Mouse (Mus musculus) midbrain, embryonic 14.5 days (tissue): ENCODE data around the gene Tomt. TPM values are rescaled to one million over a fixed set of nuclear protein-coding genes. Genes with fewer than 3 reads are reported as not detected.
"Not testable (repeated sequence)": the region's sequence is repeated elsewhere in the genome, so short reads cannot be mapped to it uniquely, and the experiment has no call there.

ENCODE experiments used
- ATAC-seq: fragments of 200-750 bp; cut with Nextera tagmentation; 2 replicates; pipeline ENCODE4 v1.8.0; 2017; ENCODE audit warnings: moderate number of reproducible peaks, moderate library complexity; ENCODE audit not compliant: low FRiP score, low TSS enrichment
- DNase-seq: peaks from one replicate; pipeline ENCODE4 v3.0.0-alpha.2; 2015
- H3K27ac ChIP-seq: fragments of 300-500 bp; sonication (generic); replicated peaks from 2 replicates; pipeline ENCODE4 v1.5.1; 2014; ENCODE audit warnings: mild to moderate bottlenecking, low read depth, low read length, moderate library complexity
- H3K27me3 ChIP-seq: fragments of 300-500 bp; sonication (generic); 2 replicates; pipeline ENCODE4 v1.6.1; 2014; ENCODE audit warnings: low read length, control low read depth, mixed read lengths; ENCODE audit not compliant: control insufficient read depth, insufficient read depth
- H3K36me3 ChIP-seq: fragments of 300-500 bp; sonication (generic); 2 replicates; pipeline ENCODE4 v1.6.1; 2014; ENCODE audit warnings: low read length, control low read depth; ENCODE audit not compliant: control insufficient read depth, insufficient read depth
- H3K4me1 ChIP-seq: fragments of 300-500 bp; sonication (generic); 2 replicates; pipeline ENCODE4 v1.6.1; 2014; ENCODE audit warnings: mild to moderate bottlenecking, antibody characterized with exemption, low read length, control low read depth; ENCODE audit not compliant: control insufficient read depth, insufficient read depth
- H3K4me2 ChIP-seq: fragments of 300-500 bp; sonication (generic); 2 replicates; pipeline ENCODE4 v1.6.1; 2014; ENCODE audit warnings: mild to moderate bottlenecking, low read length, moderate library complexity
- H3K4me3 ChIP-seq: fragments of 300-500 bp; sonication (generic); replicated peaks from 2 replicates; pipeline ENCODE4 v1.5.1; 2014; ENCODE audit warnings: low read depth, low read length
- H3K9ac ChIP-seq: fragments of 300-500 bp; sonication (generic); replicated peaks from 2 replicates; pipeline ENCODE4 v1.6.1; 2014; ENCODE audit warnings: mild to moderate bottlenecking, low read length, moderate library complexity
- H3K9me3 ChIP-seq: fragments of 300-500 bp; sonication (generic); 2 replicates; pipeline ENCODE4 v1.6.1; 2016; ENCODE audit warnings: low read length, control low read depth, mixed read lengths; ENCODE audit not compliant: control insufficient read depth
- WGBS: fragments of 180-500 bp; shearing (Covaris S2); extraction: QIAGEN DNeasy Blood & Tissue Kit; methylation state at CpG from one replicate; pipeline ENCODE4 v1.1.7; 2014; 5-methylcytosine and 5-hydroxymethylcytosine counted together
- polyA plus RNA-seq: library from polyadenylated mRNA; unstranded; fragments of >200 nt; fragmentation: Nextera tagmentation; extraction: Ambion mirVana; gene quantifications from 2 replicates; pipeline ENCODE4 v1.2.1, GENCODE M21; 2014

Tomt gene
- 0.27 and 0.33 TPM in 2 replicates for polyA plus RNA-seq

DNA sequence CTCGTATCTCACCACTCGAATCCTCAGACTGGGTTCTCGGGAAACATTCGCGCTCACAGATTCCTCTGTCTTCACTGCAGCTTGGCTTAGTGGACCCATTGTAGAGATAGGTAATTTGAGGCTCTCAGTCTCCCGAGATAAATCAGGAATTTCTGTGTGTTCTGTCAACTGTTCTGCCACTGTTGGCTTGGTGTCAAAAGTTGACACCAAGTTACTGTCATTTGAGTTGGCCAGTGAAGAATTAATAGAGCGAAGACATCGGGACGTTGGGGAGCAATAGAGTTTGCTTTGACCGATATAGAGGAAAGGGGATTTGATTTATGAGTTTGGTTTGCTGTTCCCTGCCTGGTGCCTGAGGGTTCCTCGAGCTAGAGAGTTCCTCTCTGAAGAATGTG is at the start of gene Tomt:
Tomt (minus strand) TSS at position 73 of the 395 bp plus-strand sequence.
- H3K4me3 ChIP-seq: peak within 1 kb of the TSS; percentile 79
- H3K36me3 ChIP-seq: peaks cover 17% of the 10 kb centered on the region

GRCm38 (mm10) chr7:101955862-101956261 is 49.7 kb upstream of the Tomt start:
- no peak overlapping the region for H3K27ac ChIP-seq
- no peak overlapping the region for H3K4me2 ChIP-seq
- no peaks in the 10 kb centered on the region for H3K4me1 ChIP-seq
- WGBS: 57% methylated on average over 4 of the region's 4 CpGs
- H3K9ac ChIP-seq: no peak overlapping the region
- DNase-seq: no peak
- H3K27me3 ChIP-seq: no peaks in the 10 kb centered on the region
- H3K9me3 ChIP-seq: no peaks in the 10 kb centered on the region
- H3K4me3 ChIP-seq: no peak overlapping the region
- no peaks in the 10 kb centered on the region for H3K36me3 ChIP-seq
- ATAC-seq: no peak

More for the DNA sequence above, at the start of gene Tomt:
- Histone ChIP-seq H3K27ac (peak within 1 kb of the TSS; percentile 96), H3K4me2 (peak within 1 kb of the TSS; percentile 83), H3K27me3 (no peaks in the 10 kb centered on the region), H3K4me1 (0 out of 2 replicates have a peak, but pooled peaks cover 13% of the 10 kb centered on the region), H3K9ac (peak within 1 kb of the TSS; percentile 88), H3K9me3 (no peaks in the 10 kb centered on the region)
- ATAC-seq (no peak), DNase-seq (no peak)
- 21% methylated on average over 11 of the region's 11 CpGs for WGBS

DNA sequence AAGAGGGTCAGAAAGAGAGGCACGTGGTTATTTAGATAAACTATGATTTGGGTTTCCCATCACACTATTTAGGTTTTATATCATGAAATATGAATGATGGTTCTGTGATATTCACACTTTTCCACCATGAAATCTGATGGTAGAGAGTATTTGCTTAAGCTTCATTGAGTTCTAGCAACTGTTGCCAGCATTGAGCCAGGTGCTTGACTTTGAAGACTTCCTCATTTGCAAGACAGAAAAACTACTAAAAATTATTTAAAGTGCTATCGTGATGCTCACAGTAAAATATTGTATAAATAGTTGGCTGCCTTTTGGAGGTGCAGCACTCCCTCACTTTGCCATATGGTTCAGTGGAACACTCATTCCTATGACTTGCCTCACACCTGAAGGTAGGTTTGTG is 49.1 kb upstream of the Tomt start:
- Histone ChIP-seq H3K4me3 (no peak overlapping the region), H3K4me2 (no peak overlapping the region), H3K9me3 (no peaks in the 10 kb centered on the region), H3K9ac (no peak overlapping the region), H3K27ac (no peak overlapping the region), H3K27me3 (no peaks in the 10 kb centered on the region), H3K36me3 (no peaks in the 10 kb centered on the region), H3K4me1 (no peaks in the 10 kb centered on the region)
- WGBS: 95% methylated on average over 2 of the region's 2 CpGs
- no peak for DNase-seq
- no peak for ATAC-seq

DNA sequence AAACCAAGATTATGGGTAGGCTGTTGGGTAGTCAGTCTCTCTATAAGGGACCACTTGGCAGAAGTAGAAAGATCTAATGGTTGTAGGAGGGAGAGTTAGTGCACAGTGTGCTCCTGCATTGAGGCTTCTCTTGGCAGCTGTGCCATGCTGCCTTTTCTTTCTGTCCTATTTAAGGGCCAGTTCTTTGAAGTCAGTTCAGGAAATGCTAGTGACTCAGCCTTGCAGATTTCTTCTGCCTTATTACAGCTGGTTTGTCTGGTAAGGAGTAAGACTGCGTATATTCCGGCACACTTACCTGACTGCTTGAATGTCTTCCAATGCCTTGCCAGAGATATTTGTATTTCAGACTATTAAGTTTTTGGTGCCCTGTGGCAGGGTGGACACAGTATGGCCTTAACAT is 48.0 kb upstream of the Tomt start:
- Histone ChIP-seq H3K4me1 (no peaks in the 10 kb centered on the region), H3K27me3 (no peaks in the 10 kb centered on the region), H3K9ac (no peak overlapping the region), H3K36me3 (no peaks in the 10 kb centered on the region), H3K4me2 (no peak overlapping the region), H3K9me3 (no peaks in the 10 kb centered on the region), H3K27ac (no peak overlapping the region), H3K4me3 (no peak overlapping the region)
- DNase-seq: no peak
- no peak for ATAC-seq
- 100% methylated on average over 2 of the region's 2 CpGs for WGBS

- H3K9me3 ChIP-seq: no peaks in the 10 kb centered on the region
- H3K4me3 ChIP-seq: no peak overlapping the region
- no peak overlapping the region for H3K4me2 ChIP-seq
- WGBS: 79% methylated on average over 2 of the region's 2 CpGs
- no peaks in the 10 kb centered on the region for H3K36me3 ChIP-seq
- H3K27ac ChIP-seq: no peak overlapping the region
- DNase-seq: no peak
- H3K9ac ChIP-seq: no peak overlapping the region
- ATAC-seq: no peak
- no peaks in the 10 kb centered on the region for H3K27me3 ChIP-seq
- no peaks in the 10 kb centered on the region for H3K4me1 ChIP-seq
These were observed 45.9 kb upstream of the Tomt start for GRCm38 (mm10) chr7:101952098-101952497.

GRCm38 (mm10) chr7:101951648-101952047 is 45.5 kb upstream of the Tomt start:
- no peak overlapping the region for H3K9ac ChIP-seq
- no peak for ATAC-seq
- H3K27me3 ChIP-seq: no peaks in the 10 kb centered on the region
- no peak overlapping the region for H3K4me3 ChIP-seq
- 89% methylated on average over 1 of the region's 1 CpGs for WGBS
- H3K36me3 ChIP-seq: no peaks in the 10 kb centered on the region
- no peak overlapping the region for H3K27ac ChIP-seq
- H3K4me2 ChIP-seq: no peak overlapping the region
- DNase-seq: no peak
- no peaks in the 10 kb centered on the region for H3K9me3 ChIP-seq
- no peaks in the 10 kb centered on the region for H3K4me1 ChIP-seq

GRCm38 (mm10) chr7:101949008-101949407 is 42.8 kb upstream of the Tomt start:
- H3K9me3 ChIP-seq, ATAC-seq, H3K4me2 ChIP-seq, H3K4me3 ChIP-seq, H3K36me3 ChIP-seq, H3K27me3 ChIP-seq, H3K27ac ChIP-seq, H3K9ac ChIP-seq, DNase-seq, H3K4me1 ChIP-seq: not testable (repeated sequence)
- WGBS: 94% methylated on average over 5 of the region's 5 CpGs

DNA sequence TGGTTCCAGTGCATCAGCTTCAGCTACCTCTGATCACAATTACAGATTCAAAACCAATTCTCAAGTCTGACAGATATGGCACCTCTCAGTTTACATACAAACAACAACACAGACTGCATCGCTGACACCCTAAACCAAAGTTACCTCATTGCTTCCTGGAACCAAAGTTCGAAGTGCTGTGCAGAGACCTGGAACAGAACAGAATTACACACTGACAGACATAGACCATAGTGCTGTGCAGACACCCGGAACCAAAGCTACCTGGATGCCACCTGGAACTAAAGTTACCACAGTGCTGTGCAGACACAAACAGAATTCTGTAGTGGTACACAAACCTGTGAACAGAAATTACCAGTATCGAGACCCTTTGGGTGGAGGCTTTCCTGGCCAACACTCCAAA is 33.6 kb upstream of the Tomt start:
- no peak overlapping the region for H3K27ac ChIP-seq
- no peak overlapping the region for H3K4me2 ChIP-seq
- DNase-seq (no peak), ATAC-seq (no peak)
- H3K4me1 ChIP-seq: peaks cover 6% of the 10 kb centered on the region
- H3K36me3 ChIP-seq: 0 out of 2 replicates have a peak, but pooled peaks cover 3% of the 10 kb centered on the region
- WGBS: 95% methylated on average over 4 of the region's 4 CpGs
- no peak overlapping the region for H3K9ac ChIP-seq
- no peaks in the 10 kb centered on the region for H3K9me3 ChIP-seq
- no peak overlapping the region for H3K4me3 ChIP-seq
- no peaks in the 10 kb centered on the region for H3K27me3 ChIP-seq

GRCm38 (mm10) chr7:101938348-101938747 is 32.2 kb upstream of the Tomt start:
- WGBS: 88% methylated on average over 2 of the region's 2 CpGs

More at GRCm38 (mm10) chr7:101938348-101938747, 32.2 kb upstream of the Tomt start:
- Histone ChIP-seq H3K27ac (no peak overlapping the region), H3K9ac (no peak overlapping the region), H3K36me3 (0 out of 2 replicates have a peak, but pooled peaks cover 3% of the 10 kb centered on the region), H3K27me3 (no peaks in the 10 kb centered on the region), H3K4me1 (peaks cover 10% of the 10 kb centered on the region), H3K4me3 (no peak overlapping the region), H3K4me2 (no peak overlapping the region), H3K9me3 (no peaks in the 10 kb centered on the region)
- ATAC-seq (no peak), DNase-seq (no peak)
